Mouse (Mus musculus) bone marrow, adult 2 months (tissue): Measurements from ENCODE around the gene Asic4. TPM values are rescaled to one million over a fixed set of nuclear protein-coding genes. Genes with fewer than 3 reads are reported as not detected.

ENCODE experiments used
- H3K27ac ChIP-seq: fragments of 200-500 bp; 2 replicates; pipeline ENCODE4 v1.5.1; 2012; ENCODE audit warnings: low read depth, mild to moderate bottlenecking, control low read depth, inconsistent platforms, low read length; ENCODE audit not compliant: control insufficient read depth, poor library complexity, insufficient read depth
- H3K4me1 ChIP-seq: fragments of 200-500 bp; 2 replicates; pipeline ENCODE4 v1.6.1; 2011; ENCODE audit warnings: low read length; ENCODE audit not compliant: control insufficient read depth, insufficient read depth
- H3K4me3 ChIP-seq: fragments of 200-500 bp; replicated peaks from 2 replicates; pipeline ENCODE3; 2011; ENCODE audit warnings: mild to moderate bottlenecking, low read depth, low read length, control low read depth; ENCODE audit not compliant: control insufficient read depth
- CTCF ChIP-seq: fragments of 200-500 bp; IDR thresholded peaks from 2 replicates; pipeline ENCODE4 v1.5.1; 2011; ENCODE audit warnings: low read length, control low read depth; ENCODE audit not compliant: control insufficient read depth, insufficient read depth
- POLR2A ChIP-seq: fragments of 200-500 bp; IDR thresholded peaks from 2 replicates; pipeline ENCODE4 v1.6.1; 2011; ENCODE audit warnings: low read depth, mild to moderate bottlenecking, control low read depth, low read length, borderline replicate concordance; ENCODE audit not compliant: control insufficient read depth
- WGBS: fragments of 180-500 bp; shearing (Covaris S2); methylation state at CpG from one replicate; pipeline ENCODE4 v1.1.7; 2018; 5-methylcytosine and 5-hydroxymethylcytosine counted together
- polyA plus RNA-seq: library from polyadenylated mRNA; stranded (reverse); fragments of >200 nt; gene quantifications from 2 replicates; pipeline ENCODE4 v1.2.4, GENCODE M21; 2011; ENCODE audit warnings: low replicate concordance; ENCODE audit not compliant: missing spikeins, insufficient read depth, insufficient read length

Gene Asic4
- polyA plus RNA-seq, 1 experiment: not detected

GRCm38 (mm10) chr1:75505956-75506831 is 56.0 kb downstream of the Asic4 start, which contains the start of gene Obsl1:
Gene Obsl1, minus strand, starts transcription at chr1:75506452.
- TF ChIP-seq CTCF: no peak
- no peak for TF ChIP-seq POLR2A
- Histone ChIP-seq H3K27ac (no peak within 1 kb of the TSS; the same call in 1 of the 2 replicates), H3K4me3 (no peak within 1 kb of the TSS), H3K4me1 (no peaks in the 10 kb centered on the region)
- WGBS: 3% methylated on average over 65 of the region's 65 CpGs

- TF ChIP-seq CTCF (no peak), POLR2A (no peak)
- Histone ChIP-seq H3K27ac (no peak within 1 kb of the TSS; the same call in 1 of the 2 replicates), H3K4me3 (no peak within 1 kb of the TSS), H3K4me1 (no peaks in the 10 kb centered on the region)
- 74% methylated on average over 10 of the region's 10 CpGs for WGBS
Observed at GRCm38 (mm10) chr1:75507006-75507405, 56.8 kb downstream of the Asic4 start, which contains the start of gene Inha. Gene Inha, plus strand, starts transcription at chr1:75507077.

- Histone ChIP-seq H3K4me3 (no peak overlapping the region), H3K27ac (no peak overlapping the region; the same call in 1 of the 2 replicates), H3K4me1 (no peaks in the 10 kb centered on the region)
- WGBS: 79% methylated on average over 20 of the region's 20 CpGs
- TF ChIP-seq CTCF (no peak), POLR2A (no peak)
Observed at GRCm38 (mm10) chr1:75509586-75509985, 59.4 kb downstream of the Asic4 start.

GRCm38 (mm10) chr1:75510154-75510553 is 59.9 kb downstream of the Asic4 start:
- no peak overlapping the region for H3K27ac ChIP-seq
- no peak for TF ChIP-seq CTCF
- TF ChIP-seq POLR2A: no peak
- H3K4me1 ChIP-seq: no peaks in the 10 kb centered on the region
- no peak overlapping the region for H3K4me3 ChIP-seq
- 50% methylated on average over 5 of the region's 5 CpGs for WGBS

DNA sequence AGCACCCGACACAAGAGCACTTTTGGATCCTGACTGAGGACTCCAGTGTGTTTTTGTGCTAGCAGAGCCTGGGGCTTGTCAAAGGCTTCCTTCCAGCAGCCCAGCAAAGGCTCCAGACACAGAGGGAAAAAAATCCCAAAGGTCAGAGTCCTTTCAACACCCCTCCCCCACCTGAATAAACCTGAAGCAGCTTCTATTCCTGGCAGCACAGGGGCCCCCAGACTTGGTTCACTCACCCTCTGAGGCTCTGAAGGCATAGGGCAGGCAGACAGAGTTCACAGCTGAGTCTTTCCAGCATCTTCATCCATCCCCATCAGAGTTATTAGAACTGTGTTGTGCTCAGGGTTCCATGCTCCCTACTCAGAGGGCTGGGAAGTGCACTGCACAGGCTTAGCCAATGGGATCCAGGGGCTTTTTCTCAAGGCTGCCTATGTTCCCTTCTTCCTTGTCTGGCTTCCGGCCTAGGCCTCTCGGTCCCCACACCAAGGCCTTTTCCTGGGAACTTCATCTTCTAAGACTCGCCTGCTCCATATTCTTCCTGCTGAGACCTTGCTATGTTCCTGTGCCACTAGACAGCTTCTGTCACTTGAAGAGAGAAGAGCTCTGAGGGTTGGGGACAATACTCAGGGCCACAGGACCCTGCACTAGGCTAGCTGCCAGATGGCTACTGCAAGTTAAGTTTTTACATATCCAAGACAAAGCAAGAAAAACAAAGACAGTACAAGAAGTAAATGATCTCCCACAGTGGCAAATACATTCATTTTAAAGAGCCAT is 61.4 kb downstream of the Asic4 start:
- H3K4me1 ChIP-seq: no peaks in the 10 kb centered on the region
- WGBS: 76% methylated on average over 4 of the region's 4 CpGs
- H3K4me3 ChIP-seq: no peak overlapping the region
- no peak for TF ChIP-seq POLR2A
- TF ChIP-seq CTCF: no peak
- H3K27ac ChIP-seq: no peak overlapping the region

DNA sequence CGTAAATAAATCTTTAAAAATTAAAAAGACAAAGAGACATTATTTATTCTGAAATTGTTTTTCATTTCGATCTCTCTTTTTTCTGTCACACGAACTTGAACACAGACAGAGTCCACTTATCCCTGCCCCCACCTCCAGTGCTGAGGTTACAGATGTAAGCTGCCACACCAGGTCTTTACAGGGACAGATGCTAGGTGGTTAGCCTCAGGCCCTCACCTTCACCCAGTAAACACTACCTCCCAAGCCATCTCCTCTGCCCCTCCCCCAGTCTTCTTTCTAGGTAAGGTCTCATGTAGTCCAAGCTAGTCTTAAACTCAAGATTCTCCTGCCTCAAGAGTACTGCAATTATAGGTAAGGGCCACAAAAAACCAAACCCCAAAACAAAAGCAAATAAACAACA is 62.3 kb downstream of the Asic4 start:
- Histone ChIP-seq H3K4me3 (no peak overlapping the region), H3K4me1 (no peaks in the 10 kb centered on the region), H3K27ac (no peak overlapping the region)
- no peak for TF ChIP-seq POLR2A
- no peak for TF ChIP-seq CTCF
- WGBS: 79% methylated on average over 3 of the region's 3 CpGs

DNA sequence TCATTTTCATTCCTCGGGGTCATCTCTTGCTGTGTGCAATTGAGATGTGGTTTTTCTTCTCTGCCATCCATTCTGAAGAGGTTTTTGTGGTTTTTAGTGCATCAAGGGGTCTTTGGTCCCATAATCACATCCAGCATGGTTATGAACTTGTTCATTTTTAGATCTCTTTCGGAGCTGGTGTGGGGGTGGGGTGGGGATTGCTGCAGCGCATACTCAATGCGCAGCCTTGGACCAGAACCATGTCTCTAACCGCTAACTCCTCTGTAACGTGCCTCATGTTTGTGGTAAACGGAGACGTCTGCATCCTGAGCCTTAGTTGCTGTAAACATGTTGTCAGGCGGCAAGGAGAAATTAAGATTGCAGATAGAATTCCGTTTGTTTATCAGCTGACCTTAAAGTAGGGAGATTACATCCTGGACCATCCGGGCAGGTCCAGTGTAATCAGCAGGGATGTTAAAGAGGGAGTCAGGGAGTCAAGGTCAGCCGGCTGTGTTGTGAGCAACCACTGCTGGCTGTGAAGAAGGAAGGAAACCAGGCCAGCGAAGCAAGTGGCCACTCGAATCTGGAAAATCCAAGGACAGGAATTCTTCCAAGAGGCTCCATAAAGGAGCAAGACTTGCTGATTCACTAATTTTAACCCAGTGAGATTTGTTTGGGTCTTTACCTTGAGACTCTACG is 66.6 kb downstream of the Asic4 start:
- WGBS: 81% methylated on average over 15 of the region's 15 CpGs
- H3K4me1 ChIP-seq: no peaks in the 10 kb centered on the region
- H3K4me3 ChIP-seq: no peak overlapping the region
- no peak overlapping the region for H3K27ac ChIP-seq
- no peak for TF ChIP-seq POLR2A
- TF ChIP-seq CTCF: no peak
